Mouse (Mus musculus) cortical plate, adult 2 months (tissue): ENCODE data around the gene Atp10b. TPM values are rescaled to one million over a fixed set of nuclear protein-coding genes. Genes with fewer than 3 reads are reported as not detected.

Experiments used
- H3K27ac ChIP-seq: fragments of 200-500 bp; 2 replicates; pipeline ENCODE4 v1.5.1; 2012; ENCODE audit warnings: low read length, control low read depth, inconsistent platforms; ENCODE audit not compliant: insufficient read depth
- H3K4me1 ChIP-seq: fragments of 200-500 bp; 2 replicates; pipeline ENCODE4 v1.6.1; 2011; ENCODE audit warnings: low read length; ENCODE audit not compliant: control insufficient read depth, insufficient read depth
- H3K4me3 ChIP-seq: fragments of 200-500 bp; 2 replicates; pipeline ENCODE4 v1.5.1; 2011; ENCODE audit warnings: mild to moderate bottlenecking, low read length, control low read depth; ENCODE audit not compliant: insufficient read depth
- CTCF ChIP-seq: fragments of 200-500 bp; IDR thresholded peaks from 2 replicates; pipeline ENCODE4 v1.5.1; 2011; ENCODE audit warnings: mild to moderate bottlenecking, control low read depth, low read length; ENCODE audit not compliant: insufficient read depth; ENCODE audit errors: extremely low read depth
- POLR2A ChIP-seq: fragments of 200-500 bp; IDR thresholded peaks from 2 replicates; pipeline ENCODE4 v1.6.1; 2011; ENCODE audit warnings: mild to moderate bottlenecking, low read length, control low read depth; ENCODE audit not compliant: insufficient read depth; ENCODE audit errors: extremely low read depth
- polyA plus RNA-seq: library from polyadenylated mRNA; depleted of rRNA; stranded (reverse); fragments of >200 nt; gene quantifications from 2 replicates; pipeline ENCODE4 v1.2.3, GENCODE M21; 2012; rRNA removed

The Atp10b gene
- polyA plus RNA-seq, 1 experiment: 1.2 TPM

GRCm38 (mm10) chr11:43311000-43311399, 161.3 kb downstream of the Atp10b start:
- H3K27ac ChIP-seq: no peak overlapping the region
- TF ChIP-seq CTCF: no peak
- no peak for TF ChIP-seq POLR2A

More at GRCm38 (mm10) chr11:43311000-43311399, 161.3 kb downstream of the Atp10b start:
- Histone ChIP-seq H3K4me3 (no peak overlapping the region), H3K4me1 (no peaks in the 10 kb centered on the region)

Other genes starting within 250 kb of the Atp10b start
- 0.08 TPM in 1 of 2 replicates, not detected in the other for gene Gm9972, start 114.1 kb upstream of the Atp10b start, polyA plus RNA-seq